Mouse (Mus musculus) left cerebral cortex, postnatal 36 days (tissue): ENCODE data around the gene Pkd2. TPM values are rescaled to one million over a fixed set of nuclear protein-coding genes. Genes with fewer than 3 reads are reported as not detected.

Source experiments
- total RNA-seq, 2 experiments: library from RNA; stranded (reverse); gene quantifications; 2 replicates each; pipeline ENCODE4 v1.2.3; 2021

Pkd2 gene
- total RNA-seq, 2 experiments from 2014 or later: 21.8 to 29.2 TPM

Other genes starting within 250 kb of the Pkd2 start
- under 1 TPM in 1 of 2 experiments, not detected in 1; 0.39 TPM for gene Ibsp, start 160.3 kb upstream of the Pkd2 start, total RNA-seq
- gene Mepe, start 134.1 kb upstream of the Pkd2 start, total RNA-seq: not detected
- gene Spp1, start 24.3 kb upstream of the Pkd2 start, total RNA-seq: 10 to 100 TPM in 1 of 2 experiments, 1 to 10 TPM in 1; 9.2 to 11.9 TPM
- 10 to 100 TPM; 11.4 to 16.6 TPM for gene BC005561, start 48.9 kb downstream of the Pkd2 start, total RNA-seq